Mouse (Mus musculus) urinary bladder, adult 2 months (tissue): Measurements from ENCODE around the gene Gcc1. TPM values are rescaled to one million over a fixed set of nuclear protein-coding genes. Genes with fewer than 3 reads are reported as not detected.

Experiments
- DNase-seq: peaks from one replicate; pipeline ENCODE4 v3.0.0; 2022; ENCODE audit warnings: low spot score
- polyA plus RNA-seq: library from polyadenylated mRNA; depleted of rRNA; stranded (reverse); fragments of >200 nt; gene quantifications from 2 replicates; pipeline ENCODE4 v1.2.3, GENCODE M21; 2012; rRNA removed

Gcc1 gene
- 10.2 and 11.0 TPM in 2 replicates for polyA plus RNA-seq

- DNase-seq: no peak
Measured at GRCm38 (mm10) chr6:28428290-28428689, at the start of gene Gcc1. Gene Gcc1, minus strand, starts transcription at chr6:28428390.

GRCm38 (mm10) chr6:28474839-28475238, 46.6 kb upstream of the Gcc1 start, which contains the start of gene Snd1:
Gene Snd1, plus strand, starts transcription at chr6:28475139.
- no peak for DNase-seq

- DNase-seq: no peak
Measured at GRCm38 (mm10) chr6:28474211-28474610, 46.0 kb upstream of the Gcc1 start.

- no peak for DNase-seq
Measured at GRCm38 (mm10) chr6:28471284-28472035, 43.3 kb upstream of the Gcc1 start.

- no peak for DNase-seq
Measured at GRCm38 (mm10) chr6:28470621-28471020, 42.4 kb upstream of the Gcc1 start.

GRCm38 (mm10) chr6:28470017-28470602, 41.9 kb upstream of the Gcc1 start:
- no peak for DNase-seq

GRCm38 (mm10) chr6:28464630-28465029, 36.4 kb upstream of the Gcc1 start:
- DNase-seq: no peak

- DNase-seq: peak; percentile 40
Measured at GRCm38 (mm10) chr6:28460534-28460933, 32.3 kb upstream of the Gcc1 start.

GRCm38 (mm10) chr6:28459221-28459668, 31.1 kb upstream of the Gcc1 start:
- no peak for DNase-seq

GRCm38 (mm10) chr6:28450977-28451376, 22.8 kb upstream of the Gcc1 start:
- no peak for DNase-seq

GRCm38 (mm10) chr6:28450481-28450880, 22.3 kb upstream of the Gcc1 start:
- no peak for DNase-seq

- no peak for DNase-seq
Measured at GRCm38 (mm10) chr6:28449253-28449652, 21.1 kb upstream of the Gcc1 start, which contains the start of gene Pax4. Gene Pax4, minus strand, starts transcription at chr6:28449353.

GRCm38 (mm10) chr6:28447937-28448336, 19.7 kb upstream of the Gcc1 start:
- DNase-seq: no peak

- no peak for DNase-seq
Measured at GRCm38 (mm10) chr6:28431538-28431855, 3.3 kb upstream of the Gcc1 start.

GRCm38 (mm10) chr6:28430795-28431537, 2.8 kb upstream of the Gcc1 start:
- no peak for DNase-seq

GRCm38 (mm10) chr6:28429870-28430269, 1.7 kb upstream of the Gcc1 start:
- DNase-seq: no peak

GRCm38 (mm10) chr6:28427096-28427839, 922 bp downstream of the Gcc1 start, which contains the start of gene Fscn3:
Gene Fscn3, plus strand, starts transcription at chr6:28427789.
- DNase-seq: no peak

GRCm38 (mm10) chr6:28425019-28425418, 3.2 kb downstream of the Gcc1 start:
- no peak for DNase-seq

GRCm38 (mm10) chr6:28423767-28424695, 4.2 kb downstream of the Gcc1 start:
- peak; percentile 62 for DNase-seq

- DNase-seq: peak; percentile 92
Measured at GRCm38 (mm10) chr6:28423313-28423712, 4.9 kb downstream of the Gcc1 start, which contains the start of gene Arf5. Gene Arf5, plus strand, starts transcription at chr6:28423560.
